Mouse (Mus musculus) neural tube, embryonic 13.5 days (tissue): ENCODE results near the gene Nrtn. TPM values are rescaled to one million over a fixed set of nuclear protein-coding genes. Genes with fewer than 3 reads are reported as not detected.

Source experiments
- ATAC-seq: fragments of 200-750 bp; cut with Nextera tagmentation; 2 replicates; pipeline ENCODE4 v1.8.0; 2017; ENCODE audit warnings: low read depth, mild to moderate bottlenecking, moderate TSS enrichment, moderate library complexity
- H3K27ac ChIP-seq: fragments of 300-500 bp; sonication (generic); replicated peaks from 2 replicates; pipeline ENCODE4 v1.5.1; 2015; ENCODE audit warnings: moderate library complexity, mild to moderate bottlenecking, inconsistent platforms
- H3K27me3 ChIP-seq: fragments of 300-500 bp; sonication (generic); 2 replicates; pipeline ENCODE4 v1.6.1; 2015; ENCODE audit warnings: mild to moderate bottlenecking, inconsistent platforms
- H3K36me3 ChIP-seq: fragments of 300-500 bp; sonication (generic); 2 replicates; pipeline ENCODE4 v1.6.1; 2015; ENCODE audit warnings: mild to moderate bottlenecking, inconsistent platforms
- H3K4me1 ChIP-seq: fragments of 300-500 bp; sonication (generic); replicated peaks from 2 replicates; pipeline ENCODE4 v1.6.1; 2015; ENCODE audit warnings: inconsistent platforms
- H3K4me2 ChIP-seq: fragments of 300-500 bp; sonication (generic); 2 replicates; pipeline ENCODE4 v1.6.1; 2015; ENCODE audit warnings: inconsistent platforms, mild to moderate bottlenecking, moderate library complexity
- H3K4me3 ChIP-seq: fragments of 300-500 bp; sonication (generic); 2 replicates; pipeline ENCODE4 v1.5.1; 2015; ENCODE audit warnings: mild to moderate bottlenecking, inconsistent platforms
- H3K9ac ChIP-seq: fragments of 300-500 bp; sonication (generic); 2 replicates; pipeline ENCODE4 v1.6.1; 2015; ENCODE audit warnings: moderate library complexity, mild to moderate bottlenecking, inconsistent platforms
- H3K9me3 ChIP-seq: fragments of 300-500 bp; sonication (generic); 2 replicates; pipeline ENCODE4 v1.6.1; 2016; ENCODE audit warnings: inconsistent platforms
- WGBS: fragments of 180-500 bp; shearing (Covaris S2); methylation state at CpG from one replicate; pipeline ENCODE4 v1.1.7; 2015; 5-methylcytosine and 5-hydroxymethylcytosine counted together
- polyA plus RNA-seq: library from polyadenylated mRNA; unstranded; fragments of >200 nt; fragmentation: Nextera tagmentation; extraction: Ambion mirVana; gene quantifications from 2 replicates; pipeline ENCODE4 v1.2.1, GENCODE M21; 2015

Gene Nrtn
- polyA plus RNA-seq, 1 experiment from 2014 or later: 1.1 TPM

DNA sequence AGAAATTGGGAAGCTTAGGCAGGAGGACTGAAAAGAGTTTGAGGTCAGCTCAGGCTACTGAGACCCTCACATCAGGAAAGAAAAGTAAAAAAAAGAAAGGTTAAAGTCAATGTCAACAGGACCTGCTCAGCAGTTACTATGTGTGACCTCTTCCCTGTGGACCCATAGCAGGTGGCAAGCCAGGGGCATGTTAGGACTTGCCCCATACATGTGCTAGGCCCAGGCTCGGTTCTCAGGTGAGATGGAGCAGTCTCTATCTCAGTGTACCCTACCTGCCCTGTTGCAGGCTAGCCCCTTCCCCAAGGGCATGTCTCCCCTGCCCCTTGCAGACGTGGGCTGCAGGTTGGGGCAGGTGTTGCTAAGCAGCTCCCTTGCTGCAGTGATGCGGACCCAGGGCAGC is 47.6 kb downstream of the Nrtn start:
- ATAC-seq: no peak
- WGBS: 89% methylated on average over 3 of the region's 3 CpGs
- no peak overlapping the region for H3K27ac ChIP-seq

DNA sequence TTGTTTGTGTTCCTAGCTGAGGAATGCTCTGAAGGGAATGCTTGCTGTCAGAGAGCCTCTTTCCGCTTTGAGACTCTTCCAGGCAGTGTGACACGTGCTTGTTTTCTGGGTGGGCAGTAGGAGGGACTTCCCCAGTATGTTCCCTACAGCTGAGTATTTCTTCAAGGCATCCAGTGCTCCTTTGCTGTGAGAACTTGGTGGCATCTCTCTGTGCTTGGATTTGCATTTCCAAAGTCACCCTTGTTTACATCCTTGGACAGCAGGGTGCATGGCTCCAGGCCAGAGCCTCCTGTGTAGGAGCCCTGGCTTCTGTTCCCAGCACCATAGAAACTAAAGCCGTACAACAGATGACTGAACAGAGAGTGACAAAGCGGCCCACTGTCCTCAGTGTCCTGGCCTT is 48.6 kb downstream of the Nrtn start:
- H3K27me3 ChIP-seq: no peaks in the 10 kb centered on the region
- peaks cover 94% of the 10 kb centered on the region for H3K36me3 ChIP-seq
- H3K4me2 ChIP-seq: no peak overlapping the region
- ATAC-seq: no peak
- 86% methylated on average over 4 of the region's 4 CpGs for WGBS
- H3K9ac ChIP-seq: no peak overlapping the region
- no peaks in the 10 kb centered on the region for H3K9me3 ChIP-seq
- H3K4me1 ChIP-seq: no peaks in the 10 kb centered on the region
- H3K4me3 ChIP-seq: no peak overlapping the region
- no peak overlapping the region for H3K27ac ChIP-seq

More for the DNA sequence above, 47.6 kb downstream of the Nrtn start:
- Histone ChIP-seq H3K4me3 (no peak overlapping the region), H3K4me1 (no peaks in the 10 kb centered on the region), H3K9me3 (no peaks in the 10 kb centered on the region), H3K27me3 (no peaks in the 10 kb centered on the region), H3K9ac (no peak overlapping the region), H3K4me2 (no peak overlapping the region), H3K36me3 (peaks cover 84% of the 10 kb centered on the region)

DNA sequence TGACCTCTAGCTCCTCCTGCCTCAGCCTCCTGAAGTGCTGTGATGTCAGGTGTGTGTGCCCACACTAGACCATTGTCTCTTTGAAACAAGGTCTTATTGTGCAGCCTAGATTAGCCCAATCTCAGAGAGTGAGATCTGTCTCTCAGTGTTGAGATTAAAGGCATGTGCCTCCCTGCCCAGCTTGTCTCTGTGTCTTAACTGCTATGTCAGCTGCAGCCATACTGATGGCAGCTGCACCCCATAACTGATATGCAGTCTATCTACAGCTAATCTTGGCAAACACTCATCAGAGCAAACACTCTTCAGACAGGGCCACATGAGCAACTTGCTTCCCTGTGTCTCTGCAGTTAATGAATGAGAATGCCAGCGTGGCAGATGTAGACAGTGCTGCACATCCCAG is 50.8 kb downstream of the Nrtn start:
- H3K4me2 ChIP-seq: no peak overlapping the region
- no peak overlapping the region for H3K4me3 ChIP-seq
- no peaks in the 10 kb centered on the region for H3K9me3 ChIP-seq
- H3K27me3 ChIP-seq: no peaks in the 10 kb centered on the region
- no peak overlapping the region for H3K9ac ChIP-seq
- no peak overlapping the region for H3K27ac ChIP-seq
- 97% methylated on average over 1 of the region's 1 CpGs for WGBS
- no peak for ATAC-seq
- no peaks in the 10 kb centered on the region for H3K4me1 ChIP-seq
- H3K36me3 ChIP-seq: peaks cover 97% of the 10 kb centered on the region

DNA sequence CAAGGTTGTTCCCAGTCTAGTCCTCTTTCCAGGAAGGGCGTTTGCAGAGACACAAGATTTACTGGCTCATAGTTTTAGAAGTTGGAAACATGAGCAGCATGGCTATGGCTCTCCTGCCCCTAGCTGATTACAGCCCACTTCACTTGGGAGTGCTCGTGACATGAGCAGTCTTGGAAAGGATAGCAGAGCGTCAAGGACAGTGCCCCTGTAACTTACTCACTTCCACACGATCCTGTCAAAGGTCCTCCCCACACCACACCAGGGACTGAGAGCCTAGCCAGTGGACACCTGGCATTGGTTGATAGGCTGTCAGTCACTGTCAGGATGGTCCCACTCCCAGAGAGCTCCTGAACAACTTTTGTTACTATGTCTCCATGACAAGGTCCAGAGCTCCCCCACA is 54.3 kb downstream of the Nrtn start:
- Histone ChIP-seq H3K27ac (no peak overlapping the region), H3K4me2 (no peak overlapping the region)
- no peak for ATAC-seq

More for the DNA sequence above, 54.3 kb downstream of the Nrtn start:
- Histone ChIP-seq H3K36me3 (peaks cover 97% of the 10 kb centered on the region), H3K9me3 (no peaks in the 10 kb centered on the region), H3K4me1 (no peaks in the 10 kb centered on the region), H3K4me3 (no peak overlapping the region), H3K9ac (no peak overlapping the region), H3K27me3 (no peaks in the 10 kb centered on the region)
- 94% methylated on average over 4 of the region's 4 CpGs for WGBS

Other genes with a start within 250 kb of the Nrtn start
- gene Znrf4, start 245.1 kb downstream of the Nrtn start, polyA plus RNA-seq: not detected in 2 replicates
- 1.0 and 1.7 TPM in 2 replicates for gene Gm20219, start 203.1 kb downstream of the Nrtn start, polyA plus RNA-seq
- 67.6 and 77.2 TPM in 2 replicates for gene Safb2, start 172.9 kb downstream of the Nrtn start, polyA plus RNA-seq
- 104 and 136 TPM in 2 replicates for gene Safb, start 172.7 kb downstream of the Nrtn start, polyA plus RNA-seq
- gene 2410015M20Rik, start 147.8 kb downstream of the Nrtn start, polyA plus RNA-seq: 179 and 214 TPM in 2 replicates
- 1,004 and 1,135 TPM in 2 replicates for gene Rpl36, start 144.1 kb downstream of the Nrtn start, polyA plus RNA-seq
- 40.4 and 44.2 TPM in 2 replicates for gene Lonp1, start 130.6 kb downstream of the Nrtn start, polyA plus RNA-seq
- gene Catsperd, start 129.4 kb downstream of the Nrtn start, polyA plus RNA-seq: 0.90 and 1.7 TPM in 2 replicates
- gene Ranbp3, start 84.2 kb downstream of the Nrtn start, polyA plus RNA-seq: 90.7 and 94.7 TPM in 2 replicates
- 542 and 575 TPM in 2 replicates for gene Ndufa11, start 39.8 kb downstream of the Nrtn start, polyA plus RNA-seq
- gene Vmac, start 39.5 kb downstream of the Nrtn start, polyA plus RNA-seq: 16.3 and 17.5 TPM in 2 replicates
- 61.5 and 64.6 TPM in 2 replicates for gene Dus3l, start 7.2 kb upstream of the Nrtn start, polyA plus RNA-seq
- gene Prr22, start 12.7 kb upstream of the Nrtn start, polyA plus RNA-seq: 0.95 and 1.1 TPM in 2 replicates
- 4.6 and 5.2 TPM in 2 replicates for gene Rfx2, start 73.5 kb upstream of the Nrtn start, polyA plus RNA-seq
- gene Acsbg2, start 116.9 kb upstream of the Nrtn start, polyA plus RNA-seq: not detected in 2 replicates
- gene 1700061G19Rik, start 117.9 kb upstream of the Nrtn start, polyA plus RNA-seq: 0.54 and 0.60 TPM in 2 replicates
- 66.8 and 68.0 TPM in 2 replicates for gene Mllt1, start 177.9 kb upstream of the Nrtn start, polyA plus RNA-seq
- not detected in 2 replicates for gene Acer1, start 224.6 kb upstream of the Nrtn start, polyA plus RNA-seq
- 152 and 161 TPM in 2 replicates for gene Clpp, start 232.8 kb upstream of the Nrtn start, polyA plus RNA-seq
- gene Alkbh7, start 239.8 kb upstream of the Nrtn start, polyA plus RNA-seq: 42.3 and 45.9 TPM in 2 replicates
- 0.47 TPM in 1 of 2 replicates, not detected in the other for gene Pspn, start 242.5 kb upstream of the Nrtn start, polyA plus RNA-seq